Mouse (Mus musculus): ENCODE measurements at regions not wholly inside any gene's neighbourhood (a gene's known extent, or its start where the extent isn't known, plus 50 kb on each side); places are given as distances from the start of the nearest gene placed in this dataset.
A peak's percentile ranks its signal among the peaks of the same experiment; 100 is the strongest.

GRCm38 (mm10) chr2:11853210-11853973 lies 75.7 kb downstream of the Ankrd16 start:
- no peak for DNase-seq

GRCm38 (mm10) chr2:11869983-11870382 lies 92.3 kb downstream of the Ankrd16 start:
- DNase-seq, result no peak

- no peak for DNase-seq
These were observed 102.3 kb downstream of the Ankrd16 start for GRCm38 (mm10) chr2:11880005-11880404.

GRCm38 (mm10) chr2:11894792-11895568 lies 117.3 kb downstream of the Ankrd16 start:
- DNase-seq, result peak; percentile 14 to 20

DNA sequence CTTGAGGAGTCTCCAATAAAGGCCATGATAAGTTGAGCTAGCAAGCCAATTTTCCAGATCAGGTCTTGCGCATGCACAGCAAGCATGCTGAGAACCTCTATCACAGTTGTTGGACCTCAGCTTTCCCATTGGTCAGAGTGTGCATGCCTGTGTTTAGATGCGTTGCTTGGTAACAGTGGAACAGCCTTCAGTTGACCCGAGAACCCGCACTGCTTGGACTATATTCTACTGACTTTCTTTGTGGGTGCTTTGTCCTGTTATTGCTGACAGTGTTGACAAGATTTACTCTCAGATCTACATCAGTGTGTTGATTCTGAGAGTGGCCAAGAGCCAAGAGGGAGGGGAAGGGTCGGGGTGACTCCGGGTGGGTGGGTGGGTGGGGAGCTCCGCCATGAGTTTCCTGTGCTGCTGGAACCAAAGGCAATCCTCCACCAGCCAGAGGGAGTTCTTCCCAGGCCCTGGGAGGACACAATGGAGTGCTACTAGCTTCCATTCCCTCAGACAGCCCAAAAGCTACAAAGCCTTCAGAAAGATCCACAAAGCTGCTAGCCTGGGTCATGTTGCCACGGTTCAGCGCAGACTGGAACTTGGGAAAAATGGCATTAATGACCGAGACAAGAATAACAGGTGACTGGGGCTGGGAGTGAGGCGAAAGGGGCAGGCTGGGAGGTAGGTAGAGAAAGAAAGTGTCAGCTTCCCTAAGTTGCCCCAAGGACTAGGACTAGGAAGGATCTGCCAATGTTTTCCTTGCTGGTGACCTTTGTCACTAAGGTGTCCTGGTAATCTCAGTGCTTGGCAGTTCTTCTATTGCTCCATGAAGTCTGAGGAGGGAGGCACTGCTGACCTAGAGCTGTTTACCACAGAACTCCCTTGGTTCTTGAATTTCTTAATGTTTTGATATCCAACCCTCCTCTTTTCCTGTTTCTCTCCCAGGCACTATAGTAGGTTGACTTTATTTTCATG lies 122.3 kb downstream of the Ankrd16 start:
- no peak for DNase-seq

- DNase-seq, result no peak
These were observed 137.1 kb downstream of the Ankrd16 start for GRCm38 (mm10) chr2:11914782-11915181.

- DNase-seq, result no peak
These were observed 139.7 kb downstream of the Ankrd16 start for GRCm38 (mm10) chr2:11917373-11917772.

DNA sequence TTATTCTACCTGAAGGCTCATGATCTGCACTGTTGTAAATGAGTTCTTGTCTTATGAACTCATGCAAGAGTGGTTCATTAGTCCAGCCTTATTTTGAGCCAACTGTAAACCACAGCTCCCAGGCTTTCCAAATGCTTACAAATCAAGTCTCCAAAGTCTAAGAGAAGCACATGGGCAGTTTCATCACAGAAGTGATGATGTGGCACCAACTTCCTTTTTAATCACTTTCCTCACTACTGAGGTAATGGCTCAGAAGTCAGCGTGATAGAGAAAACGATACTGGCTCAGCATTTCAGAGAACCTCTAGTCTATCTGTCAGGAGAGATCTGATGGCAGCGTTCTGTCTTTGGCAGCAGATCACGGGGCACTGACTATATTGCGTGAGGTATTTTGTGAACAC lies 140.4 kb downstream of the Ankrd16 start:
- no peak for DNase-seq

GRCm38 (mm10) chr2:11960777-11961176 lies 183.1 kb downstream of the Ankrd16 start:
- no peak for DNase-seq

DNA sequence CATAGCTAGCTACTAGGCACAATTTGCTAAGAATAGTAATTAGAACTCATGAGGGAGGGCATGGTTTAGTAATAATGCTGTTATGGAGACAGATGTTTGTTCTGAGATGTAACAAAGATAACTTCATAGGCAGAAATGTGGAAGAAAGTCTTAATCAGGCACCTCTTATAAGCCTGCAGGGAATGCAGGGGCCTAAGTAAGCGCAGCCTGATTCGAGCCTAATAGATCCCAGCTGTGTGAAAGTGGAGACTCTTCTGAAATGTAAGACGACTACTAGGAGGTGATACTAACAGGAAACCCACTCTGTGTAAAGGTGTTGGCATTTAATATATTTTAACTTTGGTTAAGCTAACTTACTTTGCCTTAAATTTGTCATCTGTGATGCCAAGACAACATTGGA lies 187.7 kb downstream of the Ankrd16 start:
- DNase-seq, result no peak

- DNase-seq, result no peak
These were observed 189.3 kb downstream of the Ankrd16 start for GRCm38 (mm10) chr2:11967001-11967400.

GRCm38 (mm10) chr2:11971972-11972371 lies 194.3 kb downstream of the Ankrd16 start:
- no peak for DNase-seq

- peak; percentile 2 to 9 for DNase-seq
These were observed 224.5 kb downstream of the Ankrd16 start for GRCm38 (mm10) chr2:12001938-12002899.

DNA sequence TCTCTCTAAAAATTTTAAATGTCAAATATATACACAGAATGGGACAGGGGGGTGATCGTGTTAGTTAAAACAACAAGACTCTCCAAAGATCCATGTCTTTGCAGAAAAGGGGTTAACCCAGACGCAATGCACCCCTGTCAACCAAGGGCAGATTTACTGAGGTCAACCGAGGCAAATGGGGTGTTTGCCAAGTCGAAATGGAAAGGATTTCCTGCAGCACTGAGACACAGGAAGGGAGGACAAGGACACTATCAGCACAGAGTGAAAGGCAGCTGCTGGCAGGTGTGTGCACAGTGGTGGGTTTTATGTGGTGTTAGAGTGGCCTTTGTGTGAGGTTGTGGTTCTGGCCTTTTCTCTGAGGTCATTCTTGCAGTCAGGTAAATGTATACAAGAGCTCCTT lies 226.7 kb downstream of the Ankrd16 start:
- no peak for DNase-seq

GRCm38 (mm10) chr2:12007201-12007600 lies 229.5 kb downstream of the Ankrd16 start:
- no peak for DNase-seq

DNA sequence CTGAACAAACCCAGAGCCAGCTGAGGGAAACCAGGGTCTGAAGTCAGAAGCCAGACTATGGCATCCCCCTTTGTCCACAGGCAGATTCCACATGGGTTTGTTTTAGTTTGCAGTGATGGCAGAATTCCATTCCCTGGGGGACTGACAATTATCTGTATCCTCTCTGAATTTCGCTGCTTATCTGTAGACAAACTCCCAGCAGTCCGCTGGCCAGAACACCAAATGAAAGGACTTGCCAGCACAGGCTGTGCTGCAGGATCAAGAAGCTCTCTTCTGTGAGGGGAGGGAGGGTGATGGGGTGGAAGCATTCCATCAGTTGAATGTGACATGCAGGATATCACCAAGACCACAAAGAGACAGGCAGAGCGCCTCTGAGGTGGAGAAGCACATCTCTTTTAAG lies 233.8 kb downstream of the Ankrd16 start:
- DNase-seq, result no peak

DNA sequence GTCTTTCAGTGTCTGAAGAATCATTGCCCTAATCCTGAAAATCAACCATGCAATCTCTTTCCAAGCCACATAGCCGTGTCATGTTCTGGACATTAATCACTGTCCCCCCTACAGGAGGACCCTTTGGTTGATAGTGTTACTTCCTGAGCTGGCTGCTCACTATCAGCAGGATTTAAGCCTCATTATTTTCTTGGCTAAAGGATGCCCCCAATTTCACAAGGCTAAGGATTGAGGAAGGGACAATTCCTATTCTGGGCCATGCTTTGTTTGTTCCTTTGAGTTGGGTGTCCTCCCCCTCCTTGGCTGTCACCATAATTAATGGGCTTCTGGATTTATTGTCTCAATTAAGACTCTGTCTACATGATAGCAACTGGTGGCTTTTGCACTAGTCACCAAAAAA lies 241.9 kb downstream of the Ankrd16 start:
- DNase-seq, result no peak

DNA sequence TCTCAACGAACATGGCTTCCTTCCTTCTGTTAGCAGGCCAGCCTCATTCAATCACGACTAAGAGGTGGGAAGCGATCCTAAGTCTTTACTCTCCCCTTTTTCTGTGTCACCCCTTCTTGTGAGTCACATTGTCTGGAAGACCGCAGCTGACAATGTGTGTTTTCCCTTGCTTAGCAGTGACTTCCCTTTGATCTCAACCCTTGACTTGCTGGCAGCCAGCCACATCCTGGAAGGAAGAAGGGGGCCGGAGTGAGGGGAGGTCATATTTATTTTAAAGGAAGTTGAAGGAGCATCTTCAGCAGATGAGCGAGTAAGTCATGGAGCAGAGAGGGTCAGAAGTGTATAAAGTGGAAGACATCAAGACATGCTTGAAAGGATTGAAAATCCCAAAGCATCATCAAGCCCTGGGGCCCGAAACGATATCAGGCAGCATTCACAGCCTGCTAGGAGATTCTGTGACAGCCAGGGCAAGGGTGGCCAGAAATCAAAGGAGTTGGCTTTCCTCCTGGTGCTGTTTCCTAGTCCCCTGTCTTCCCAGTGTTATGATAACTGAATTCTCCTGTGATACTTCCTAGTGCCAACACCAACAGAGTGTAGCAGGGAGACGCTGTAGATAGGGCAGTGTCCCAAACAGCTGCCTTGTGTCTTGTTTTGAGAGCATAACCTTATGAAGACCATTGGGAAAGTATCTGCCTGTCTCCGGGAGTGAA lies 245.9 kb downstream of the Ankrd16 start:
- no peak for DNase-seq

- no peak for DNase-seq
These were observed 248.5 kb downstream of the Ankrd16 start for GRCm38 (mm10) chr2:12026220-12026619.

DNA sequence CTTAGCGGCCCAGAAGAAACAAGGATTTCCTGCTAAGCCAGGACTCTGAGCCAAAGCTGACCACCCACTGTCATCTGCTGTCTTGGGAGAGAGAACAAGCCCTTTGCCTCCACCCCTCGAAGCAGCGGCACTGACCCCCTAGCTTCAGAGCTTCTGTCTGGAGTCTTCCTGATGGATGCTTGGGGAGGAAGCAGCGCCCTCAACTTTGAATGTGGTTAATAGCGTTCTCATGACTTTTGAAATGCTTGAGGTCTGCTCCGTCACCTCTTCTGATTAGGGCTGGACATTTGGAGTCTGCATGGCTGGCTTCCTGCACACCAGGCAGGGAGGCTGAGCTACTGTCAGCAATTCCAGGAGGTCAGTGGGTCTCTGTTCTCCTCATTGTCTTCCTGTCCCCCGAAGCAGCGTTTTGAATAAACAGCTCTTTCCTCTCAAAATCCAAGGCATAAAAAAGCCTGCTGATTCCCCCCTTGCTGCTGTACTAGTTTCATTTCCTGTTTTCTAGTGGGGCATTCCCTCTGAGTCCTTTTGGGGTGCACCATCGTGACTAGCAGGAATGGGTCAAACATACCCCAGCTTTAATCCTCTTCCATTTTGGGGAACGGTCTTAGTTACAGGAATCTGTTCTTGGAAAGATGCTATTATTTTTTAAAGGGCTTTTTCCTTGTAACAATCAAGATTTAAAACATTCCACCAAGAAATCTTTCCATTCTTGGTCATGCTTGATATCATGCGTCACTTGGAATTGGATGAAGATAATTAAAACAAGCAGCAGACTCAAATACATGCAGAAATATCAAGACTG lies 256.0 kb downstream of the Ankrd16 start:
- no peak for DNase-seq

GRCm38 (mm10) chr2:12034323-12034585 lies 256.6 kb downstream of the Ankrd16 start:
- no peak for DNase-seq
